Mouse (Mus musculus): Measurements from ENCODE around the gene Stxbp6.

Stxbp6 gene

GRCm38 (mm10) chr12:44992847-44993246 is 81.7 kb downstream of the Stxbp6 start:
- no peak for DNase-seq

DNA sequence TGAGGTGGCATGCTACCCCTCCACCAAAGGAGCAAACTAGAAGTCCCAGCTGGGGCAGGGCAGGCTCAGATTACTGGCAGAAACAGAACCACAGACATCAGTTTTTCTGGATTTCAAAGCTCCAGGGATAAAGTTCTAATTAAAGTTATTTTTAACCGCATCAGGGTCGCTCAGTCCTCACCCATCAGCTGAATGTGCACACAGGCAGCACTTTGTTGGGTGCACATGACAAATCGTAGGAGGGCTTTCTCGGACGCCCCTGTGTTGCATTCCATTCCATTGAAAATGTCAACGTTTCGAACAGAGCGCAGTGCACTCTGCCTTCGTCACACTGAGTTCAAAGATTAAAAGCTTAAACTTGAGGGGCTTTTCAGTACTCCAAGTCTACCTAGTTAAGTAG is 84.1 kb downstream of the Stxbp6 start:
- DNase-seq, result no peak

DNA sequence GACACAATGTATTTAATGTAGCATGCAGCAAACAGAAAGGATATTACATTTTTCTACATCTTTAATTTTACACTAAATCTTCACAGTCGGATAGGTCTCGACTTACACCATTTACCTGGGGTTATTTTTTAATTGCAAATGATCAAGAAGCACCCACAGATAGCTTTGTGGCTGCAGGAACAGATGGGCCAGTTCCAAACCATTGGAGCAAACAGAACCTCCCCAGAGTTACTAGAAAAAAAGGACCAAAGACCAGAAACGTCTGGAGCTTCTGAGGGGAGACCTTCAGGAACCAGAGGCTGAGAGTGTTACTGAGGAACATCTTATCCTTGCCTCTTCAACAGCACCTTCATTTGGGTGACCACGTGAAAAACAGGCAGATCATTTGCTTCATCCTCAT is 85.5 kb downstream of the Stxbp6 start:
- no peak for DNase-seq

DNA sequence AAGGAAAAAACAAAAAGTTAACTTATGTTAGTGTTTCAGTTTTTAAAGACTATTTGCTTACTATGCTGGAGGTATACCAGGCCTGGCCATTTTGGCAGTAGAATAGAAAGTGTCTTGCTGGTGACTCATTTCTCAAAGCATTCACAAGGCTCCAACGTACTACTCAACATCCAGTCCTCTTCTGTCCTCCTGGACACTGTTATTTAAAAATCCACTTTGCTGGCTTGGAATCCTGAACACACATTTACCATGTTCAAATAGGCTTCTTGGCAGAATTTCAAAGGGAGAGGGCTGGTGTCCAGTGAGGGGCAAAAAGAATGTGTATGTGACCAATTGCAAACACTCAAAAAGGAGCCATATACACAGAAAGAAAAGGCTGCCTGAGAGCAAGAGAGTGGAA is 86.7 kb downstream of the Stxbp6 start:
- no peak for DNase-seq

DNA sequence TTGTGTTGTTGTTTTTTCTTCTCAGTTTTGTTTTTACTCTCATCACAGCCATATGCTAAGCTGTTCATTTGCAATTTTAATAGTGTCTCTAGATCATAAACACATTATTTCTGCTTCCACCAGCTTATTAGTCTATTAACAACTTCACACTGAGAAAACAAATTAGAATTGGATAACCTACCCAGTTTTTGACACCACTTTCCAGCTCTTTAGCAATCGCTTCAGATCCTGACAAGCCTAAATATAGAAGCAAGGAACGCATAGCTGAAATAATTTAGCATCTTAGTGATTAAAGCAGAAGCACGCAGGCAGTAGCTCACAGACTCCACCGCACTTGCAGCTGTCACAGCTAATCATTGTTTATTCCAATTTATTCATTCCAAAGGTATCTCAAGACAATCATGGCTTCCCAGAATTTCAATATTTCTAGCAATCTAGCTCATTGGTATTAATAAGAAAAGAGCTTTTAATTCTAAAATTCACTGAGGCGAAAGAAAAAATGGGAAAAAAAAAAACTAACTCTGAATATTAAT is 95.1 kb downstream of the Stxbp6 start:
- no peak for DNase-seq

GRCm38 (mm10) chr12:44975266-44975665 is 99.2 kb downstream of the Stxbp6 start:
- no peak for DNase-seq

DNA sequence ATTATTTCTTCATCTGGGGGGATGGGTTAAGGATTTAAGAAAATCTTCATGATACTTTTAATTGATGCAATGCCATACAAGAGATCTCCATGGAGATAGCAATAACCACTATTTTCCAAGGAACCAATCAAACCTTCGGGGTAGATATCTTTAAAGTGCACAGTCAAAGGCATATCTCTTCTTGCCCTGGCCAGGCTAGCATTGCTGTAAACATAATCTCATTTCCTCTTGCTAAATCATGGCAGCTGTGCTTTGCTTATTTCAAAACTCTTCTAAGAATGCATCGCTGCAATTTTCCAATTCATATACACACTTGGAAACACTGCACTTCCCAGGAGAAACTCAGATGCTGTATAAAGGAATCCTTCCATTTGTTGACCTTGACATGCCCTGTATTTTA is 103.0 kb downstream of the Stxbp6 start:
- no peak for DNase-seq

GRCm38 (mm10) chr12:44967448-44967847 is 107.1 kb downstream of the Stxbp6 start:
- no peak for DNase-seq

- no peak for DNase-seq
Measured at GRCm38 (mm10) chr12:44957474-44957873, 117.0 kb downstream of the Stxbp6 start.

- no peak for DNase-seq
Measured at GRCm38 (mm10) chr12:44953121-44953520, 121.4 kb downstream of the Stxbp6 start.

- DNase-seq, result no peak
Measured at GRCm38 (mm10) chr12:44952072-44952471, 122.4 kb downstream of the Stxbp6 start.

- DNase-seq, result no peak
Measured at GRCm38 (mm10) chr12:44950559-44950958, 124.0 kb downstream of the Stxbp6 start.

GRCm38 (mm10) chr12:44947823-44948222 is 126.7 kb downstream of the Stxbp6 start:
- DNase-seq, result no peak

- DNase-seq, result no peak
Measured at GRCm38 (mm10) chr12:44940325-44940724, 134.2 kb downstream of the Stxbp6 start.

GRCm38 (mm10) chr12:44939106-44939505 is 135.4 kb downstream of the Stxbp6 start:
- no peak for DNase-seq

DNA sequence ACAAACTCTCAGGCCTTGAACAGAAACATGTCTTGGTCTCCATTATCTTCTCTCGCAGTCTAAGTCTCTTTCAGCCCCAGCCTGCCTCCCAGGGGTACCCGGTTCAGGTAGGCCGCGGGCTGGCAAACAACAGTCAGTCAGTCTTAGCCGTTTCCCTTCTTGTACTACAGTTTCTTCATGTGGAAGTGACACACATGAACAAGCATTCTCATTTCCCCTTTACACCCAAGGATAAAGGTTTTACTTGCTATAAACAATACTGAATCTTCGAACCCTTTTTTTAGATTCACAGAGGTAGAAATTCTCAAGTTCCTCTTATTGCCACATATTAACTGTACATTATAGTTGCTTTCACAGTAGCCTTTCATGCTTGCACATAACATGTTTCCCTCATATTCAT is 141.6 kb downstream of the Stxbp6 start:
- no peak for DNase-seq

GRCm38 (mm10) chr12:44931716-44932115 is 142.8 kb downstream of the Stxbp6 start:
- DNase-seq, result no peak

DNA sequence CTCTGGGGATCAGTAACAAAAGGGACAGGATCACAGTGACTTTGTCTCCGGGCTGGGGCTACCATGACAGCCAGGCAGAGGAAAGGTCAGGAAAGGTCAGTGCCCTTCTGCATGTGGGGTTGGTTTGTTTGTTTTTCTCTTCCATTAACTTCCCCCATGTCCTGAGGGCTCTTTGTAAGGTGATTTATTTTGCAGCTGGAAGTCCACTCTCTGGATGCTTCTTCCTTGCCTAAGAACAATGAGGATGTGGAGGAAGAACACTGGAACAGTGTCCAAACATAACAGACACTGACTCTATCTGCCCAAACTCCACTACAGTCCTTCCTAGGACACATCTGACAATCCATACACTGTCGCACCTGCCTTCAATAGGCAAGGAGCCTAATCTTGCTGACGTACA is 146.1 kb downstream of the Stxbp6 start:
- no peak for DNase-seq

DNA sequence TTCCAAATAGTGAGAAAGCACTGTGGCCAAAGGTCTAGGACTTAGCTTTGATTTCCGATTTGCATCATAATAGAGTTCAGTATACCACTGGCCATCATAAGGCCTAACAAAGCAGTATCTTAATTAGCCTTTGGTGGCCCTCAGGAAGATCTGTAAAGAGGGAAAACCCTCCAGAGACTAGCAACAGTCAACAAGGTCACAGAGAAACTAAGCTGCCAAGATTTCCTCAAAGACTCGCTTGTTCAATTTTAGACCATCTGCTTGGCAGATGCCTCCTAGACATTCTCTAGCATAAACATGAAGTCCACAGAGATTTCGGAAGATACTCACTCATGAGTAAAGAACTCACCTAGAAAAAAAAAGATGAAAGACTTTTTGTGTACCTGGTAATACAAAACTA is 148.6 kb downstream of the Stxbp6 start:
- no peak for DNase-seq

DNA sequence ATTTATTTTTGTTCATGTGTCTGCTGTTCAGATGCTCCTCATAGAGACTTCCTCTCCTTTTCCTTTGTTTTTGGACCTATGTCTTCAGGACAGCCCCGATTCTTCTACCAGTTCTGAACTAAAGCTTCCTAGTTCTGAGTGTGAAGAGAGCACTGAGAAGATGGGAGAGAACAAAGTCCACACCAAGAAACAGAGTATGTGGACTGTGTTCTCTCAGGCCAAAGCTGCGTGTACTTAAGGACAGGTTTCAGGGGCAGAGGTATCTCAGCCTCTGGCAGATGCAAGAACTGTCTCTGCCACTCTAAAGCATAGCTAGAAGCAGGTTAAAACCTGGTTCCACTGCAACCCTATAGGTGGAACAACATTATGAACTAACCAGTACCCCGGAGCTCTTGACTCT is 151.2 kb downstream of the Stxbp6 start:
- DNase-seq, result no peak

DNA sequence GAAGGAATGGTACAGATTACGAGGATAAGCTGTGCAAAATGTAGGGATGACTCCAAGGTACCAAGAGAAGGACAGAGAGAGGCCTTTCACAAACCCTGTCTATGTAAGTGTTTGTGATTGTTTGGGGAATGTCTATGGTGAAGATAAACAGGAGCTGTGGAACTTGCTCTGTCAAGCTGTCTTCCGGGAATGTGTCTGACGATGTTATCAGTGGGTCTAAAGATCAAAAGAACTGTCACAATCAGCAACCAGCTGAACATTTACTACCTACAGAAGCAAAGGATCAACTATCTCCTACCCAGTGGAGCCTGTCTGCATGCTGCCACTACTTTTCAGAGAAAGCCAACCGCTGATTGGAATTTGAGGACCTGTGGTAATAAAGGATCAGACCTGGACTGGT is 152.3 kb downstream of the Stxbp6 start:
- DNase-seq, result no peak

DNA sequence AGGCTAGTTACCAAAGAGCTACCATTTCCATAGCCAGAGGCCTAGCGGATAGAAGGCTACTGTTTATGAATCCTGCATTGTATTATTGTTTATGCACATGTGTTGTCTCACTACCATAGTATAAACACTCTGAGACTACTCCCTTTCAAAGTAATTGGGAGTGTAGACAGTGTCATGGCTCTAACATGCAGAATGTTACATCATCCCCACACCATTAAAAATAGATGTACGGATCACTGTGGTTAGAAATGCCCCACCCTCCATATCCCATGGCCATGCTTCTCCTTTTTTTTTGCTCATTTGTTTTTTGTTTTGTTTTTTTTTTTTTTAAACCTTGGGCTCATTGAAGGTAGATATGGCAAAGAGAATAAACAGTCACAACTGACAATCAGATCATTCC is 154.9 kb downstream of the Stxbp6 start:
- no peak for DNase-seq

- DNase-seq, result no peak
Measured at GRCm38 (mm10) chr12:44918929-44919328, 155.6 kb downstream of the Stxbp6 start.

GRCm38 (mm10) chr12:44913854-44914253 is 160.7 kb downstream of the Stxbp6 start:
- DNase-seq, result no peak

GRCm38 (mm10) chr12:44908028-44908702 is 166.3 kb downstream of the Stxbp6 start:
- DNase-seq, result no peak
